Mouse (Mus musculus) heart, embryonic 10.5 days (tissue): ENCODE data around the gene Naa16. TPM values are rescaled to one million over a fixed set of nuclear protein-coding genes. Genes with fewer than 3 reads are reported as not detected.

Experiments used
- DNase-seq: peaks from one replicate; pipeline ENCODE4 v3.0.0-alpha.2; 2017; ENCODE audit warnings: low spot score
- H3K27ac ChIP-seq: fragments of 300-500 bp; sonication (generic); 2 replicates; pipeline ENCODE4 v1.5.1; 2016; ENCODE audit warnings: mild to moderate bottlenecking
- H3K27me3 ChIP-seq: fragments of 300-500 bp; sonication (generic); 2 replicates; pipeline ENCODE4 v1.6.1; 2016; ENCODE audit warnings: mild to moderate bottlenecking; ENCODE audit not compliant: poor library complexity, insufficient read depth, severe bottlenecking
- H3K36me3 ChIP-seq: fragments of 300-500 bp; sonication (generic); 2 replicates; pipeline ENCODE4 v1.6.1; 2016; ENCODE audit warnings: mild to moderate bottlenecking, moderate library complexity
- H3K4me1 ChIP-seq: fragments of 300-500 bp; sonication (generic); 2 replicates; pipeline ENCODE4 v1.6.1; 2016; ENCODE audit warnings: mild to moderate bottlenecking
- H3K4me3 ChIP-seq: fragments of 300-500 bp; sonication (generic); 2 replicates; pipeline ENCODE4 v1.5.1; 2016; ENCODE audit warnings: mild to moderate bottlenecking, moderate library complexity
- H3K9me3 ChIP-seq: fragments of 300-500 bp; sonication (generic); 2 replicates; pipeline ENCODE4 v1.6.1; 2016; ENCODE audit warnings: mild to moderate bottlenecking, moderate library complexity
- WGBS: fragments of 180-500 bp; shearing (Covaris S2); methylation state at CpG from one replicate; pipeline ENCODE4 v1.1.7; 2016; 5-methylcytosine and 5-hydroxymethylcytosine counted together
- polyA plus RNA-seq: library from polyadenylated mRNA; unstranded; fragments of >200 nt; fragmentation: Nextera tagmentation; extraction: Ambion mirVana; gene quantifications from 2 replicates; pipeline ENCODE4 v1.2.1, GENCODE M21; 2016

The Naa16 gene
- polyA plus RNA-seq, 1 experiment from 2014 or later: 30.2 TPM

- Histone ChIP-seq H3K4me1 (peaks cover 39% of the 10 kb centered on the region), H3K27ac (no peak overlapping the region), H3K27me3 (peaks cover 40% of the 10 kb centered on the region), H3K4me3 (no peak overlapping the region), H3K9me3 (no peaks in the 10 kb centered on the region), H3K36me3 (no peaks in the 10 kb centered on the region)
- WGBS: 65% methylated on average over 2 of the region's 2 CpGs
- DNase-seq: no peak
These were observed 87.4 kb downstream of the Naa16 start for GRCm38 (mm10) chr14:79303150-79303549.

GRCm38 (mm10) chr14:79301466-79301875 lies 89.1 kb downstream of the Naa16 start, which contains the start of gene Rgcc:
Gene Rgcc, minus strand, starts transcription at chr14:79301645.
- H3K9me3 ChIP-seq: no peaks in the 10 kb centered on the region
- H3K4me1 ChIP-seq: peaks cover 43% of the 10 kb centered on the region
- no peaks in the 10 kb centered on the region for H3K36me3 ChIP-seq
- H3K27ac ChIP-seq: peak within 1 kb of the TSS; percentile 83
- H3K27me3 ChIP-seq: peaks cover 40% of the 10 kb centered on the region
- H3K4me3 ChIP-seq: peak within 1 kb of the TSS; percentile 67
- under 1% methylated on average over 34 of the region's 34 CpGs for WGBS
- DNase-seq: peak; percentile 97

- DNase-seq: peak; percentile 78
- Histone ChIP-seq H3K4me1 (peaks cover 43% of the 10 kb centered on the region), H3K36me3 (no peaks in the 10 kb centered on the region), H3K27ac (peak overlapping the region; percentile 83), H3K4me3 (peak overlapping the region; percentile 67), H3K9me3 (no peaks in the 10 kb centered on the region), H3K27me3 (peaks cover 40% of the 10 kb centered on the region)
- 2% methylated on average over 52 of the region's 52 CpGs for WGBS
These were observed 89.8 kb downstream of the Naa16 start for GRCm38 (mm10) chr14:79300641-79301350.

- no peak for DNase-seq
- peak overlapping the region; percentile 67 for H3K4me3 ChIP-seq
- H3K36me3 ChIP-seq: no peaks in the 10 kb centered on the region
- H3K27me3 ChIP-seq: peaks cover 40% of the 10 kb centered on the region
- peaks cover 43% of the 10 kb centered on the region for H3K4me1 ChIP-seq
- no peaks in the 10 kb centered on the region for H3K9me3 ChIP-seq
- no peak overlapping the region for H3K27ac ChIP-seq
- 24% methylated on average over 6 of the region's 6 CpGs for WGBS
These were observed 90.8 kb downstream of the Naa16 start for GRCm38 (mm10) chr14:79299796-79300195.

- H3K4me3 ChIP-seq: no peak overlapping the region
- no peaks in the 10 kb centered on the region for H3K9me3 ChIP-seq
- H3K36me3 ChIP-seq: no peaks in the 10 kb centered on the region
- H3K27ac ChIP-seq: no peak overlapping the region
- WGBS: 51% methylated on average over 4 of the region's 4 CpGs
- H3K27me3 ChIP-seq: peaks cover 40% of the 10 kb centered on the region
- DNase-seq: no peak
- peaks cover 43% of the 10 kb centered on the region for H3K4me1 ChIP-seq
These were observed 91.3 kb downstream of the Naa16 start for GRCm38 (mm10) chr14:79299230-79299629.

- Histone ChIP-seq H3K27me3 (peaks cover 39% of the 10 kb centered on the region), H3K4me1 (peaks cover 45% of the 10 kb centered on the region), H3K9me3 (no peaks in the 10 kb centered on the region), H3K27ac (no peak overlapping the region), H3K4me3 (no peak overlapping the region), H3K36me3 (no peaks in the 10 kb centered on the region)
- DNase-seq: no peak
- 46% methylated on average over 7 of the region's 7 CpGs for WGBS
These were observed 92.1 kb downstream of the Naa16 start for GRCm38 (mm10) chr14:79298314-79298992.

- Histone ChIP-seq H3K4me3 (no peak overlapping the region), H3K9me3 (no peaks in the 10 kb centered on the region), H3K36me3 (no peaks in the 10 kb centered on the region), H3K27me3 (peaks cover 23% of the 10 kb centered on the region), H3K27ac (no peak overlapping the region), H3K4me1 (peaks cover 61% of the 10 kb centered on the region)
- no peak for DNase-seq
- 50% methylated on average over 5 of the region's 5 CpGs for WGBS
These were observed 93.7 kb downstream of the Naa16 start for GRCm38 (mm10) chr14:79296836-79297235.

GRCm38 (mm10) chr14:79296201-79296600 lies 94.4 kb downstream of the Naa16 start:
- 73% methylated on average over 7 of the region's 7 CpGs for WGBS
- Histone ChIP-seq H3K4me3 (no peak overlapping the region), H3K27ac (no peak overlapping the region), H3K4me1 (peaks cover 55% of the 10 kb centered on the region), H3K27me3 (peaks cover 20% of the 10 kb centered on the region), H3K9me3 (no peaks in the 10 kb centered on the region), H3K36me3 (no peaks in the 10 kb centered on the region)
- no peak for DNase-seq

GRCm38 (mm10) chr14:79295579-79295978 lies 95.0 kb downstream of the Naa16 start:
- Histone ChIP-seq H3K36me3 (no peaks in the 10 kb centered on the region), H3K27me3 (peaks cover 19% of the 10 kb centered on the region), H3K4me3 (no peak overlapping the region), H3K4me1 (peaks cover 54% of the 10 kb centered on the region), H3K27ac (no peak overlapping the region), H3K9me3 (no peaks in the 10 kb centered on the region)
- no peak for DNase-seq
- 89% methylated on average over 9 of the region's 9 CpGs for WGBS

- no peak overlapping the region for H3K4me3 ChIP-seq
- H3K36me3 ChIP-seq: no peaks in the 10 kb centered on the region
- H3K27ac ChIP-seq: no peak overlapping the region
- peaks cover 13% of the 10 kb centered on the region for H3K27me3 ChIP-seq
- H3K9me3 ChIP-seq: no peaks in the 10 kb centered on the region
- no peak for DNase-seq
- WGBS: 71% methylated on average over 5 of the region's 5 CpGs
- peaks cover 54% of the 10 kb centered on the region for H3K4me1 ChIP-seq
These were observed 95.6 kb downstream of the Naa16 start for GRCm38 (mm10) chr14:79294950-79295349.

- Histone ChIP-seq H3K36me3 (no peaks in the 10 kb centered on the region), H3K27ac (no peak overlapping the region), H3K4me3 (no peak overlapping the region), H3K9me3 (no peaks in the 10 kb centered on the region), H3K4me1 (peaks cover 51% of the 10 kb centered on the region), H3K27me3 (peaks cover 6% of the 10 kb centered on the region)
- WGBS: 77% methylated on average over 8 of the region's 8 CpGs
- DNase-seq: no peak
These were observed 96.3 kb downstream of the Naa16 start for GRCm38 (mm10) chr14:79294051-79294814.

GRCm38 (mm10) chr14:79293119-79293780 lies 97.3 kb downstream of the Naa16 start:
- no peak for DNase-seq
- H3K27ac ChIP-seq: peak overlapping the region; percentile 32; the same call in 1 of the 2 replicates
- H3K4me3 ChIP-seq: no peak overlapping the region; the same call in 1 of the 2 replicates
- WGBS: 44% methylated on average over 13 of the region's 16 CpGs
- no peaks in the 10 kb centered on the region for H3K36me3 ChIP-seq
- no peaks in the 10 kb centered on the region for H3K9me3 ChIP-seq
- H3K4me1 ChIP-seq: peaks cover 43% of the 10 kb centered on the region
- peaks cover under 1% of the 10 kb centered on the region; the same call in 1 of the 2 replicates for H3K27me3 ChIP-seq
